Mouse (Mus musculus) adrenal gland, adult 18-20 months (tissue): Measurements from ENCODE around the gene Scgb2a2. TPM values are rescaled to one million over a fixed set of nuclear protein-coding genes. Genes with fewer than 3 reads are reported as not detected.
"Not testable (repeated sequence)": the region's sequence is repeated elsewhere in the genome, so short reads cannot be mapped to it uniquely, and the experiment has no call there.

ENCODE experiments used
- DNase-seq, 2 experiments: peaks; one replicate each; pipeline ENCODE4 v3.0.0; 2021 to 2022; ENCODE audit warnings: low spot score in 2 of 2
- long read RNA-seq, 2 experiments: library from polyadenylated mRNA; stranded (forward); transcript quantifications; one replicate each; pipeline ENCODE4 v2.0.0; 2021
- microRNA-seq, 2 experiments: library from miRNA; unstranded; fragments of <30 nt; microRNA quantifications; one replicate each; pipeline ENCODE4 v1.2.0; 2021; ENCODE audit warnings: borderline number of aligned reads in 2 of 2
- total RNA-seq, 2 experiments: library from RNA; stranded (reverse); gene quantifications; 1 replicate in 1 of 2; 2 replicates in 1 of 2; pipeline ENCODE4 v1.2.3; 2021

The Scgb2a2 gene
- not detected for total RNA-seq
- long read RNA-seq, experiment 1: 0 reads
- long read RNA-seq, experiment 2: 0 reads

GRCm38 (mm10) chr19:9847262-9847661 lies at the start of gene Scgb2a2:
Scgb2a2 (plus strand) TSS chr19:9847562.
- no peak for DNase-seq

DNA sequence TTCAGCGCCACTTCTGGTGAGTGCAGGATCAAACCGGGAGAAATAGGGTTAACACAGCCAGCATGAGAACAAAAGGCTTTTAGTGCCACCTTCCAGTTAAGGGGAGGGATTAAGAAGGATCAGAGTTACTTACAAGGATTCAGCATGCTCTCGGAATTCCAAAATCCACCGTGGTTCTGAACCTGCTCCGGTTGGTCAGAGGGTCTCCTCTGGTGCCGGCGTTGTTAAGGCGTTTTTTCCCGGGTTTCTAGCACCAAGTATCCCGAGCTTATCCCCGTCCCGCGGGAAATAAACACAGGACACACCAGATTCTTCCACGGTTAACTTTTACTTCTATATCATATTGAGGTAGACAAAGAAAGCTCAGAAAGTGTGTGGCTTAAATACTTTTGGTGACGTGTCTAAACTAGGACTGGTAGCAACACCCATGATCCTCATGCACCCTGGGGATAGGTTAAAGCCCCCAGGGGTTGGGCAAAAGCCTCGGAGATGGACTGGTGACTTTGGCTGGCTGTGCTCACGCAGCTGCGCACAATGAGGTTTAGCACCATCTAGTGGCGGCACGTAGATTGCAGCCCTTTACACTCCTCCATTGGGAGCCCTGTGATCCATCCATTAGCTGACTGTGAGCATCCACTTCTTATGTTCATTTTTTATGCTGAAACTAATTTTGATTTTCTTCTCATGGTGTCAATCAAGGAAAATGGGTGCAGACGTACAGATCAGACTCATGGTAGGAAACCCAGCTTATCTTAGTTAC lies 10.6 kb upstream of the Scgb2a2 start:
- peak; percentile 36 to 37 for DNase-seq

DNA sequence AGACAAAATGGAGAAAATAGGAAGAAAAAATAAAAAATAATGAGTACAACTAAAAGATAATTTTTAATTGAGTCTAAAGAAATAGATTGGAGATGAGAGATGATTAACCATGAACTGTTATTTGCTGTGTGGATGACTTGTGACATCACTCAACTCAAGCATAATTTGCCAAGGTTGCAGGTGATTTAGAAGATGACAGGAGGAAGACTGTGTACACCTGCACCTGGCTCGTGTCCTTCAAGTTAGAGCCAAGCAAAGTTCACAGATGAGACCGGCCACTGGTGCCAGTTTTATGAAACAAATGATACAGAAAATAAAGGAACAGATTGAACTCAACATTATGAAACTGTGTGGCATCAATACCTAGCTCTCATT lies 10.0 kb upstream of the Scgb2a2 start:
- DNase-seq: no peak

GRCm38 (mm10) chr19:9849368-9850075 lies 2.2 kb downstream of the Scgb2a2 start:
- DNase-seq: peak in 1 of 2 experiments; percentile 23

DNA sequence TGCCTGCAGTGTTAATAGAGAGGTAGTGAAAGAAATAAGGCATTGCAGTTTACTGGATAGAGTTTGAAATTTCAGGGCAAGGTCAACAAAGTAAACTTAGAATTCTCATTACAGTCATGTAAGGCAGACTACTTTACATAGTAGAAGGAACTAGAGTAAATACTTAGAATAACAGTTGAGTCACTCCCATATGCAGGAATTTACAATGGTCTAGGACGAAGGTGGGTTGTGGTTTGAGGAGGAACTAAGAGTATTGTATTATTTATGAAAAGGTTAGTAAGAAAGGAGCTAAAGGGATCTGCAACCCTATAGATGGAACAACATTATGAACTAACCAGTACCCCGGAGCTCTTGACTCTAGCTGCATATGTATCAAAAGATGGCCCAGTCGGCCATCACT lies 13.5 kb downstream of the Scgb2a2 start:
- DNase-seq: not testable (repeated sequence)

GRCm38 (mm10) chr19:9864856-9865255 lies 17.5 kb downstream of the Scgb2a2 start:
- no peak for DNase-seq

DNA sequence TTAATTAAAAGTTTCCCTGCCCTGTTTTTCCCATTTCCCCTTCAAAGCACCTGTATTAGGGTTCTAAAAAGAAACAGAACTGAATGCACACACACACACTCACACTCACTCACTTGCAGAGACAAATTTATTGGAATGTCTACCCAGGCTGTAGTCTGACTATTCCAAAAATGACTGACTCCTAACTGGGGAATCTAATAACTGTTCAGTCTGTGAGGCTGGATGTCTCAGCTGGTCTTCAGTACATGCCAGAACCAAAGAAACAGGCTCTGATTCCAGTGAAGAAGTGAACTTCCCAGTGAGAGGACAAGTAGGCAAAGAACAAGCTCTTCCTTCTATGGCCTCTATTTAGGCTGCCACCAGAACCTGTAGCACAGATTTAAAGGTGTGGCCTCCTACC lies 18.1 kb downstream of the Scgb2a2 start:
- DNase-seq: no peak

DNA sequence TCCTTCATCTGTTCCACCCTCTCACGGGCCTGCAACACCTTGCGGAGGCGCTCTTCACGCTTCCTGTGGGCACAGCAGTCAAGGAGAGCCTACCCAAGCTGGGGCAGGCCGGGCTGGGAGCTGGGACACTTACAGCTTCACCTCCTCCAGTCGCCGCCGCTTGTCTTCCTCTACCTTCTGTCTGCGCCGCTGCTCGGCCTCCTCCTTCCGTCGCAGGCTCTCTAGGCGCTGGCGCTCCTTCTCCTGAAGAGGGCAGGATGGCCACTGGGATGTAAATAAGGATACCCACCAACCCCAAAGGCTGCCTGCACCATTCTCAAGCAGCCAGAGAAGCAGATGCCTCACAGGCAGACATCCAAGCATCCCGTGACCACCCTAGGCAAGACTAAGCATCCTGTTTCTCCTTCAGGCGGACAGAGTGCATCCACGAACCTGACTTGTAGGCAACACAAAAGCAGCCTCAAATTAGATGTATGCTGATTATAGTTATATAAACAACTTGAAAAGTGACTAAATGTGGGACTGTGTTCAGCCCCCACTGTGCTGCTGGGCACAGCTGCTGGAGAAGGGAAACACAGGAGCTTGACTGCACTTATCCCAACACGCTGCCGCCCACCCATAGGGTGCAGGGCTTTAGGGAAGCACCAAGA lies 30.9 kb downstream of the Scgb2a2 start:
- DNase-seq: no peak

DNA sequence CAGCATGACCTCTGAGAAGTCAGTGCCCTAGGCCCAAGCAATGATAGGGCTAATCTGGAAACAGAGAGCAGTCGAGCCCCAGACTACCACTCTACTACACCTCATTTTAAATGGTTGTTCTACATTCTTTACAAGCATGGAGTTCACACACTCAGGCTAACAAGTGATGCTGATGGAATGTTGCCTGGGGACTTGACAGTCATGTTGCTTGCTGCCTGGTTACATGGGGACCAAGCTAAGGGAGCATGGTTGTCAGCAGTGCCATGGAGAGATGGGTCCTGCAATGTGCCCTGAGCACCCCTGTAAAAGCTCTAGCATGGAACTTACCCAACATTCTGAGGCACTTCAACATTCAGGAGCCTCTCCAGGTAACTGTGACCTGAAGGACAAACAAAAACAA lies 39.0 kb downstream of the Scgb2a2 start:
- DNase-seq: no peak

- DNase-seq: no peak
These were observed 39.4 kb downstream of the Scgb2a2 start for GRCm38 (mm10) chr19:9886771-9887170.

DNA sequence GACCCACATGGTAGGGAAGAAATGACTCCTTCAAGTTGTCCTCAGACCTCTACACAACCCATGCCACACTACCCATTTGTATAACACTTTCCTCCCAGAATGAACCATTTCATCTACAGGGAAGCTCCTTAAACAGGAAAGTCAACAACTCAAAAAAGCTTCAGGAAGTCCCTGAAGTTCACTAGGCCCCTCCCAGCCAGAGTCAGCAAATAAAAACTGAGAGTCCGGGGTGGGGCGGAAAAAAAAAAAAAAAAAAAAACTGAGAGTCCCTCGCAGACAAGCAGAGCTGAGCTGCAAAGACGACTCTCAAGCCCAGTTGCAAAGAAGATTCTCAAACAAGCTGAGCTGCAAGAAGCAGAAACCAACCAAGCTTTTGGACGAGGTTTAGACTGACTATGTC lies 48.7 kb downstream of the Scgb2a2 start:
- DNase-seq: no peak

DNA sequence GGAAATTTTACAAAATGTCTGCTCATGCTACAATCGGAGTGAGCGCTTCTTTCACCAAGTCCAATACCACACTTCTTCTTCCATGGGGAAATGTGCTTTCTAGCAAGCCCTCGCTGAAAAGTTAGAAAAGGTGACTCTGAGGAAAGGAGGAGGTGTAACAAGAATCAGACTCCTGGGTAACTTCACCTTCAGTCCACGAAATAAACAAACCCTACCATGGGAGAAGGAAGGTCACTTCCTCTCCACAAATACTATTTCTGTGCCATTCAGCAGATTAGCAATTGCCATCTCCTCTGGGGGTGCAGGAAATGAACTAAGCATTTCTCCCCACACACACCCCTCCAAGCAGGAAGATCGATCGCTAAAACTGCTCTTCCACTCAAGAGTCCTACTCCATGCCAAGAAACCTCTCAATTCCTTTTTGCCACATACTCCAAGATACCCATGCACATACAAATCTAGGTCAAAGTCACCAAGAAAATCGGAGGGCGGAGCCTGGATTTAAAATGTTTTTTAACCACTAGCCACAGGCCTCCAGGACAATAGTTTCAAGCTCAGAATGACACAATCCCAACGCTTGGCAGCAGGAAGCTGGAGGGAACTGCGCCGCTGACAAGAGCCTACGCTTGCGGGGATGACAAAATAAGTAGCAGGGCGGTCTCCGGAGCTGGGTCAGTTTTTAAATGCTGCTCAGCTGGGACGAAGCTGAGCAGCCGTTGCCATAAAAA lies 51.1 kb downstream of the Scgb2a2 start:
- peak in 1 of 2 experiments; percentile 24 for DNase-seq

DNA sequence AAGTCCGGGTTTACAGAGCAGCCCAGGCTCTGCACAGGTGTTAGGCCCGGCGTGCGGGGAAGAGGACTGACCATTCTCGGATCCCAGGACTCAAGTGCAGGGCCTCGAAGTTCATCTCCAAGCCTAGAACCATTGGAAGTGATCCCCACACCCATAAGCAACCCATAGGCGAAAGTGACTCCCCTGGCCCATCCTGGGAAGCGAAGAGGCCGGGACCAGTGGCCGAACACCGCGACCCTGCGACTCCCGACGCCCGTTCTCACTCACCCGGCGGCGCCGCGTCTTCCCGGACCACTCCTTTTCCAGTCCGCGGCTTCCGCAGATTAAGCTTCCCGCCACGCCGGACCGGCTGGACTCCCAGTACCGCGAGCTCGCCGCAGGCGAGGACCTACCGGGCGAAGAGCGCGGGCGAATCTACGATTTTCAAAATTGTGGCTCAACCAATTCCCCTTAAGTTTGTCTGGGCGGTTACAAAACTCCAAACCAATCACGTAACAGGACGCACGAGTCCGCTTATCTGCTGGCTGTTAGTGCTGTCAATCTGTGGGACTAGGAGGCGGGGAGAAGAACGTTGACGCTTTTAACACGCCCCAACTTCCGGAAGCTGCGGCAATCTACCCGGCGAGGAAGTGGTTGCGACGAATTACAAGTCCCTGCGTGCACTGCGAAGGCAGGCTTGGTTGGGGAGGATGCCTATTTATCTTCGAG lies 51.9 kb downstream of the Scgb2a2 start, which contains the start of gene Incenp:
Gene Incenp, minus strand, starts transcription at position 480 of the 708 bp plus-strand sequence.
- peak; percentile 80 to 82 for DNase-seq

DNA sequence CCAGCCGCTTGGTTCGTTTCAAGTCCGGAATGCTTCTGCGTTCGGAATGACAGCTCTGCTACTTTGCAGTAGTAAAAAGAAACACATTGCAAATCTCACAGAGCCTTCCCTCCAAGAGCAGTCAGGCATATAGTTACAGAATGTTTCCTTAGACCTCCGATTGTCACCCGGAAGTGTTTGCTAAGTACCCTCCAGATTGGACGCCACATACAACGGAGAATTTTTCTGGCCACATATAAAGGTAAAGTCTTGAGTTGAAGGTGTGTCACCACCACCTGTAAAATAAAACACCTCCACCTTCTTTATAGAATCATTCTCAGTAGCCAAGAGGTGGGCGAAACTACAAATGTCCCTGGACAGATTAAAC lies 52.4 kb downstream of the Scgb2a2 start:
- no peak for DNase-seq

DNA sequence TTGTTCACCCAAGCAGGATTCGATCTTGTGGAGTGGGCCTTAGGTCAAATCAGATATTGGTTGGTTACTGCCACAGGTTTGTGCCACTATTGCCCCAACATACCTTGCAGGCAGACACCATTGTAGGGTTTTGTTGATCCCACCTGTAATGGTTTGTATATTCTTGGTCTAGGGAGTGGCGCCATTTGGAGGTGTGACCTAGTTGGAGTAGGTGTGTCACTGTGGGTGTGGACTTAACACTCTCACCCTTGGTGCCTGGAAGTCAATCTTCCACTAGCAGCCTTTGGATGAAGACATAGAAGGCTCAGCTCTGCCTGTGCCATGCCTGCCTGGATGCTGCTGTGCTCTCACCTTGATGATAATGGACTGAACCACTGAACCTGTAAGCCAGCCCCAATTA lies 53.3 kb downstream of the Scgb2a2 start:
- not testable (repeated sequence) for DNase-seq

Small RNAs within 50 kb of the gene (microRNA-seq; reads per million reads assigned to microRNA genes)
- 0 reads per million in 2 experiments for gene Gm22369

Other genes starting within 250 kb of the Scgb2a2 start
- gene Incenp, start 52.0 kb downstream of the Scgb2a2 start, total RNA-seq: 1 to 10 TPM; 6.0 to 7.8 TPM
- gene Fth1, start 133.0 kb downstream of the Scgb2a2 start, total RNA-seq: 1,000 to 10,000 TPM; 3,118 to 4,182 TPM
- under 1 TPM; 0.22 to 0.30 TPM for gene Best1, start 154.1 kb downstream of the Scgb2a2 start, total RNA-seq
- gene Rab3il1, start 154.1 kb downstream of the Scgb2a2 start, total RNA-seq: 1 to 10 TPM; 3.6 to 5.9 TPM
- gene Fads3, start 194.0 kb downstream of the Scgb2a2 start, total RNA-seq: 10 to 100 TPM; 10.3 to 54.2 TPM